Mouse (Mus musculus): ENCODE measurements around the gene Plagl1. TPM values are rescaled to one million over a fixed set of nuclear protein-coding genes. Genes with fewer than 3 reads are reported as not detected.
A peak's percentile ranks its signal among the peaks of the same experiment; 100 is the strongest.

Plagl1 gene
- total and polyA plus RNA-seq, 3 experiments: 0.11 to 0.55 TPM; not detected in 1

- no peak for TF ChIP-seq GATA2 (IDR thresholded peaks at IDR 0.05; ENCODE audit: borderline replicate concordance, low read depth, low read length)
- no peak for TF ChIP-seq POLR2AphosphoS5 (IDR thresholded peaks at IDR 0.05; ENCODE audit: insufficient replicate concordance, low read depth, low read length)
- TF ChIP-seq GATA1 (IDR thresholded peaks at IDR 0.05; ENCODE audit: borderline replicate concordance, low read length): no peak
- no peak for TF ChIP-seq CTCF (IDR thresholded peaks at IDR 0.05; ENCODE audit: low read depth, low read length)
- no peak for TF ChIP-seq TAL1 (conservative IDR thresholded peaks at IDR 0.05; ENCODE audit: low read depth, low read length)
- no peaks in the 10 kb centered on the region for H3K36me3 ChIP-seq (replicated peaks)
- H3K27me3 ChIP-seq (ENCODE audit: insufficient read depth, low read length): no peaks in the 10 kb centered on the region
- peaks cover 3% of the 10 kb centered on the region; the same call in 1 of the 2 replicates for H3K9me3 ChIP-seq (replicated peaks)
- H3K4me3 ChIP-seq (ENCODE audit: low read depth, low read length): no peak overlapping the region
- no peak for DNase-seq (ENCODE audit: low spot score)
- no peak for ATAC-seq (ENCODE audit: extremely low read depth, insufficient number of reproducible peaks, low FRiP score, poor library complexity, severe bottlenecking)
- H3K4me1 ChIP-seq (ENCODE audit: insufficient read depth, low read depth, low read length): peaks cover 18% of the 10 kb centered on the region
Observed at GRCm38 (mm10) chr10:13056863-13057381, 3.4 kb upstream of the Plagl1 start.

DNA sequence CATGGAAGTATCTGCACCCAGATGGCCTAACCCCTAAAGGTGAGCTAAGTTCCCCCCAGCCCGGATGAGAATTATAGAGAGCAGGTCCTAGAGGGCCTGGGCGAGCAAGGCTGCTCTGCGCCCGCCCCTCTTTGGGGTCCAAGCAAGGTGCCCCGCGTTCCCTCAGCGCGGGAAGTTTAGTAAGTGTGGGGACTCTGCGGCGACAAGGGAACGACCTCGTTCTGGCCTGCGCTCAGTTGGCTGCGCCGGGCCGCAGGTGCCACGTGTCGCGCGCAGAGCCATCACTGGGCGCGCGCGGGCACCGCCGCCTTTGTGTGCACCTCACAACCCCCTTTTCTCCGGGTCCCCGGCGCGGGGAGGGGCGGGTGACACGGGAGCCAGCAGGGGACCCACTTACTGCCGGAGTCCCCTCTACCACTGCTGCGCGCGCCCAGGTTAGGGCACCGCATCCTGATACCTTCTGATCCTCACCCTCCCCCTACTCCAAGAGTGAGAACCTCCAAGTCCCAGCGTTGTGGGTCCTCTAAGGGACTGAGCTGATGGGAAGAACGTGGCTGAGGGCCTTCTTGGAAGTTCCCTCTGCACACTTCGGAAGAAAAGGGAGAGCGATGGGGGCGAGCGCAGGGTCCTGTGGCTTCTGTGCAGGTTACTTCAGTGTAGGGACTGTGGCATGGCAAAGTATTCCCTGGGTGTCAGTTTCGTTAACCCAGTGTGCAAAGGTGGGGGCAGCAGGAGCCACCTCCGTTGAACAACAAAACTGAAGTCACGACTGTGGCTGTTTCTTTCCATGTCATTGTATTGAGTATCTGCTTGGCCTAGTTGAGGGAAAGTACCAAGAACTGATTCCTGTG lies 742 bp downstream of the Plagl1 start:
- H3K4me1 ChIP-seq (ENCODE audit: insufficient read depth, low read depth, low read length): peaks cover 37% of the 10 kb centered on the region
- no peak overlapping the region for H3K4me3 ChIP-seq (ENCODE audit: low read depth, low read length)
- H3K27me3 ChIP-seq (ENCODE audit: insufficient read depth, low read length): no peaks in the 10 kb centered on the region
- no peak for TF ChIP-seq CTCF (IDR thresholded peaks at IDR 0.05; ENCODE audit: low read depth, low read length)
- TF ChIP-seq POLR2AphosphoS5 (IDR thresholded peaks at IDR 0.05; ENCODE audit: insufficient replicate concordance, low read depth, low read length): no peak
- no peak for TF ChIP-seq GATA2 (IDR thresholded peaks at IDR 0.05; ENCODE audit: borderline replicate concordance, low read depth, low read length)
- no peak for TF ChIP-seq GATA1 (IDR thresholded peaks at IDR 0.05; ENCODE audit: borderline replicate concordance, low read length)
- TF ChIP-seq TAL1 (conservative IDR thresholded peaks at IDR 0.05; ENCODE audit: low read depth, low read length): no peak
- peaks cover 3% of the 10 kb centered on the region; the same call in 1 of the 2 replicates for H3K9me3 ChIP-seq (replicated peaks)
- ATAC-seq (ENCODE audit: extremely low read depth, insufficient number of reproducible peaks, low FRiP score, poor library complexity, severe bottlenecking): no peak
- DNase-seq (ENCODE audit: low spot score): no peak
- H3K36me3 ChIP-seq (replicated peaks): no peaks in the 10 kb centered on the region

GRCm38 (mm10) chr10:13062373-13062772 lies 2.1 kb downstream of the Plagl1 start:
- H3K27me3 ChIP-seq (ENCODE audit: insufficient read depth, low read length): no peaks in the 10 kb centered on the region
- no peak for ATAC-seq (ENCODE audit: extremely low read depth, insufficient number of reproducible peaks, low FRiP score, poor library complexity, severe bottlenecking)
- no peak overlapping the region for H3K4me3 ChIP-seq (ENCODE audit: low read depth, low read length)
- peaks cover 3% of the 10 kb centered on the region; the same call in 1 of the 2 replicates for H3K9me3 ChIP-seq (replicated peaks)
- TF ChIP-seq GATA1 (IDR thresholded peaks at IDR 0.05; ENCODE audit: borderline replicate concordance, low read length) (no peak), GATA2 (IDR thresholded peaks at IDR 0.05; ENCODE audit: borderline replicate concordance, low read depth, low read length) (no peak), POLR2AphosphoS5 (IDR thresholded peaks at IDR 0.05; ENCODE audit: insufficient replicate concordance, low read depth, low read length) (no peak), CTCF (IDR thresholded peaks at IDR 0.05; ENCODE audit: low read depth, low read length) (no peak), TAL1 (conservative IDR thresholded peaks at IDR 0.05; ENCODE audit: low read depth, low read length) (no peak)
- no peak for DNase-seq (ENCODE audit: low spot score)
- H3K36me3 ChIP-seq (replicated peaks): no peaks in the 10 kb centered on the region
- peaks cover 30% of the 10 kb centered on the region for H3K4me1 ChIP-seq (ENCODE audit: insufficient read depth, low read depth, low read length)

DNA sequence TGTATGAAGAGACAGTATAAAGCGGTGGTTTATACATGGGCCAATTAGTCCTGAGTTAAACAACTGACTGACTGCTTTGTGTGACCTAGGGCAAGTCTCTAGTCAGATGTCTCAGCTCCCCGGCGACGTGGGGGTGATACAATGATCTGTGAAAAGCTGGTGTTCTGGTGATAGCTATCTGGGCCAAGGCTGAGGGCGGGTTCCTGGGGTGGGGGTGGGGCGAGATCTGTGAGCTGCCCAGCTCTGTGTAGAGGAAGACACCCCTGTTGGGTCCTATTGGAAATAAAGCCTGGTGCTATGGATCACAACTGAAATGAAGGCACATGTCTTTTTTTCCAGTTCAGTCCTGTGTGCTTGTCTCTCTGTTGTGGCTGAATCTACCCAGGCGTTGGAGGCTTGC lies 3.2 kb downstream of the Plagl1 start:
- Histone ChIP-seq H3K4me3 (ENCODE audit: low read depth, low read length) (no peak overlapping the region; the same call in 1 of the 2 replicates), H3K9me3 (replicated peaks) (peaks cover 3% of the 10 kb centered on the region; the same call in 1 of the 2 replicates), H3K36me3 (replicated peaks) (no peaks in the 10 kb centered on the region), H3K27me3 (ENCODE audit: insufficient read depth, low read length) (no peaks in the 10 kb centered on the region), H3K4me1 (ENCODE audit: insufficient read depth, low read depth, low read length) (peaks cover 21% of the 10 kb centered on the region)
- ATAC-seq (ENCODE audit: extremely low read depth, insufficient number of reproducible peaks, low FRiP score, poor library complexity, severe bottlenecking): peak; percentile 22; the same call in 1 of the 2 replicates
- TF ChIP-seq CTCF (IDR thresholded peaks at IDR 0.05; ENCODE audit: low read depth, low read length) (no peak), GATA2 (IDR thresholded peaks at IDR 0.05; ENCODE audit: borderline replicate concordance, low read depth, low read length) (no peak), GATA1 (IDR thresholded peaks at IDR 0.05; ENCODE audit: borderline replicate concordance, low read length) (no peak), TAL1 (conservative IDR thresholded peaks at IDR 0.05; ENCODE audit: low read depth, low read length) (no peak), POLR2AphosphoS5 (IDR thresholded peaks at IDR 0.05; ENCODE audit: insufficient replicate concordance, low read depth, low read length) (no peak)
- peak; percentile 23 for DNase-seq (ENCODE audit: low spot score)

DNA sequence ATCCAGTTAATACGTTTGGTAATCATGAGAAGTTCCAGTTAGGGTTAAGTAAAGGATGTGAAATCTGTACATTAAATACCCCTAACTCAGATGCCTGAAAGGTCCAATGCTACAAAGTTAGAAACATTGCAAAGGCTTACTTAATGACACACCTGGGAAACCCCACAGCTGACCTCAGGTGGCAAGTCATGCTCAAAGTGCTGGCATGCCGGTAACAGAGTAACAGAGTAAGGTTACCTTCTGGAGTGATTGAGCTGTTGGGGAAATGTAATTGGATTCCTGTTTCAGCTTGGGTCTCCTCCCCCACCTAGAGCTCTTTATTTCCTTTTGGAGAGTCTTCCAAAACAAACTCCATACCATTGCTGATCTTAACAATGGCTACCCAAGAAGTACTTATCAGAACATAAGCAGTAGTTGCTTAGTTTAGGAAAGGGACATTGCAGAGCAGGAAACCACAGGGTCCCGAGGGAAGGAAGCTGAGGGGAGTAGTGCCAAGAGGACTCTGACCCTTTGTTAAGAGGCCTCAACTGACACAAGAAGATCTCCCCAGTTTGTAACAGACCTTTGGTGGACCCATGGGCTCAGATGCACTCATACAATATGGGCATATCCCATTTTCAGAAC lies 4.9 kb downstream of the Plagl1 start:
- no peak for ATAC-seq (ENCODE audit: extremely low read depth, insufficient number of reproducible peaks, low FRiP score, poor library complexity, severe bottlenecking)
- no peaks in the 10 kb centered on the region for H3K27me3 ChIP-seq (ENCODE audit: insufficient read depth, low read length)
- H3K9me3 ChIP-seq (replicated peaks): peaks cover 3% of the 10 kb centered on the region; the same call in 1 of the 2 replicates
- no peak for DNase-seq (ENCODE audit: low spot score)
- H3K4me3 ChIP-seq (ENCODE audit: low read depth, low read length): no peak overlapping the region
- no peaks in the 10 kb centered on the region for H3K36me3 ChIP-seq (replicated peaks)
- peaks cover 19% of the 10 kb centered on the region for H3K4me1 ChIP-seq (ENCODE audit: insufficient read depth, low read depth, low read length)
- no peak for TF ChIP-seq POLR2AphosphoS5 (IDR thresholded peaks at IDR 0.05; ENCODE audit: insufficient replicate concordance, low read depth, low read length)
- TF ChIP-seq GATA2 (IDR thresholded peaks at IDR 0.05; ENCODE audit: borderline replicate concordance, low read depth, low read length): no peak
- no peak for TF ChIP-seq GATA1 (IDR thresholded peaks at IDR 0.05; ENCODE audit: borderline replicate concordance, low read length)
- no peak for TF ChIP-seq CTCF (IDR thresholded peaks at IDR 0.05; ENCODE audit: low read depth, low read length)
- TF ChIP-seq TAL1 (conservative IDR thresholded peaks at IDR 0.05; ENCODE audit: low read depth, low read length): no peak

DNA sequence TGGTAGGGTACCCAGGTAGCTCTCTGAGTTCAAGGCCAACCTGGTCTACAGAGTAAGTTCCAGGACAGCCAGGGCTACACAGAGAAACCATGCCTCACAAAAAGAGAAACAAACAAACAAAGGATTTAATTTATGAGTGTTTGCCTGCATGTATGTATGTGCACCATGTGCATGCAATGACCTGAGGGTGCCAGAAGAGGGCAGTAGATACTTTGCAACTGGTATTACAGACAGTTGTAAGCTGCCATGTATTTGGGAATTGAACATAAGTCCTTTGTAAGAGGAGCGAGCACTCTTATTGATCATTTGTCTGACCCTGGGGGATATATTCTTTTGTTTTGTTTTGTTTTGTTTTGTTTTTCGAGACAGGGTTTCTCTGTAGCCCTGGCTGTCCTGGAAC lies 10.7 kb downstream of the Plagl1 start:
- no peak overlapping the region for H3K4me3 ChIP-seq (ENCODE audit: low read depth, low read length)
- no peaks in the 10 kb centered on the region for H3K4me1 ChIP-seq (ENCODE audit: insufficient read depth, low read depth, low read length)
- H3K27me3 ChIP-seq (ENCODE audit: insufficient read depth, low read length): no peaks in the 10 kb centered on the region
- no peaks in the 10 kb centered on the region for H3K36me3 ChIP-seq (replicated peaks)
- TF ChIP-seq TAL1 (conservative IDR thresholded peaks at IDR 0.05; ENCODE audit: low read depth, low read length): no peak
- TF ChIP-seq GATA2 (IDR thresholded peaks at IDR 0.05; ENCODE audit: borderline replicate concordance, low read depth, low read length): no peak
- no peak; the same call in 1 of the 2 replicates for TF ChIP-seq CTCF (IDR thresholded peaks at IDR 0.05; ENCODE audit: low read depth, low read length)
- no peak for TF ChIP-seq GATA1 (IDR thresholded peaks at IDR 0.05; ENCODE audit: borderline replicate concordance, low read length)
- no peak for TF ChIP-seq POLR2AphosphoS5 (IDR thresholded peaks at IDR 0.05; ENCODE audit: insufficient replicate concordance, low read depth, low read length)
- 0 out of 2 replicates have a peak, but pooled peaks cover 3% of the 10 kb centered on the region for H3K9me3 ChIP-seq (replicated peaks)
- DNase-seq (ENCODE audit: low spot score) (no peak), ATAC-seq (ENCODE audit: extremely low read depth, insufficient number of reproducible peaks, low FRiP score, poor library complexity, severe bottlenecking) (no peak)

Data from G1E (cell line).